Mouse (Mus musculus) embryonic stem cell, embryonic (primary cell): ENCODE data around the gene Abhd5.

Experiments
- CTCF ChIA-PET, 4 experiments: fragments of 300-600 bp in 2 of 4; fragments of 350-600 bp in 2 of 4; sonication (Branson Sonifier 250); formaldehyde crosslinking; loops; one replicate each; lab custom pipeline; 2022; ENCODE audit warnings: inconsistent platforms in 2 of 4; lab: Charles Lee
- POLR2A ChIA-PET, 4 experiments: fragments of 300-600 bp in 2 of 4; fragments of 350-600 bp in 2 of 4; sonication (Branson Sonifier 250); formaldehyde crosslinking; loops; one replicate each; lab custom pipeline; 2022; ENCODE audit warnings: antibody characterized with exemption in 4 of 4, inconsistent platforms in 1 of 4; lab: Charles Lee

Abhd5 gene

DNA sequence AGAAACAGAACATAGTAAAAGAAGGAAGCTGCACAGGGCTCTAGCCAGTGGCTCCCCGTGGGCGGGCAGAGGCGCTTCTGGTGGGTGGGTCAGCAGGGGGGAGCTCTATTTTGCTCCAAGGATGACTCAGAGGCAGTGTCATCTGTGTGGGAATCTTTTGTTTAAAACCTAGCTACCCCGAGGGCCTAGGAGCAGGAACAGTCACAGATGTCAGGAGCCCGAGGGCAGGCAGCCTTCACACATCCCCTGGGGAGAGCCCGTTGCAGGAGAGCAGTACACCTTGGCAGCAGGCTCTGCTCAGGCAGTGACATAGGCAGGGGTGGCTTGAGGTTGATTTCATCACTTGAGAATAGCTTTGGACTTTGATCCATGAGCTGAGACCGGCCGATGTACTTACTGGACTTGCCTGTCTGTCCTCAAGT, 13.9 kb upstream of the Abhd5 start:
- ChIA-PET CTCF (interaction anchor here in 1 of 4 experiments (1.2 kb wide), 1 partner anchor 113 kb away, joined by 4 read pairs; no protein-coding TSS in a partner anchor), POLR2A (interaction anchor here in 1 of 4 experiments (1.1 kb wide), 1 partner anchor 26 kb away, joined by 4 read pairs; no protein-coding TSS in a partner anchor)

DNA sequence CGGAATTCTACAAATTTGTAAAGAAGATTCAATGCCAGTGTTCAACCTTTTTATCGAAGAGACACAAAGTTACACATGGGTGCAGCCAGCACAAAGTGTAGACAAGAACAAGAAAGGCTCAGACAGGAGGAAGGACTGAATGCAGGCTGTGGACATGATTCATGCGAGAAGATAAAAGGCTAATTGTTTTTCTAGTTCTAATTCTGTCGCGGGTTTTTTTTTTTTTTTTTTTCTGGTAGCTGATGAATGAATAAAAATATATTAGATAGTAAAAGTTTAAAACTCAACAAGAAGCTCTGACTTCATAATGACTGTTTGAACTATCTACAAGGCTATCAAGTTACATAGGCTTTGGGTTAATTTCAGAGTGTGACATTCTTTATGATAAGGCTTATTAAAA, 11.4 kb upstream of the Abhd5 start:
- CTCF ChIA-PET, result interaction anchor here in 1 of 4 experiments (0.6 kb wide), 2 partner anchors 270 to 585 kb away, joined by 5 to 9 read pairs; no protein-coding TSS in a partner anchor
- POLR2A ChIA-PET, result no interaction called here

DNA sequence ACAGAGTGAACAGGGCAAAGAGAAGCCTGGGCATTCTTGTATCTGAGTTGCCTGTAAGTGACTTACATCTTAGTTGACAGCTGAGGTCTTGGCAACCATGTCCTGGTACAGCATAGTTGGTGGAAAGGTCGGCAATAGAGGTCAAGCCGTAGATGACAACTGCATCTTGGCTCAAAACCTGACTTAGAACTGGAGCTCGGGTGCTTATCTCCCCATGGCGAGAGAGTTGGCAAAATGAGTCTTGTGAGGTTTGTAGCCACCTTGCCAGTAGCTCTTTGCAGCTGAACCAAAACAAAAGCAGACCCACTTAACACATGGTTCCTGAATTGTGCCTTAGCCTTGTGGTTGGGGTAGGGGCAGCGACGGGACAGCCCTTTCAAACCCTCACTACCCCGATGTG, 8.0 kb upstream of the Abhd5 start:
- CTCF ChIA-PET, result interaction anchor here in 1 of 4 experiments (1.0 kb wide), 1 partner anchor 282 kb away, joined by 4 read pairs; no protein-coding TSS in a partner anchor
- POLR2A ChIA-PET, result interaction anchor here in 1 of 4 experiments (1.0 kb wide), 1 partner anchor 23 kb away, joined by 3 read pairs; no protein-coding TSS in a partner anchor

DNA sequence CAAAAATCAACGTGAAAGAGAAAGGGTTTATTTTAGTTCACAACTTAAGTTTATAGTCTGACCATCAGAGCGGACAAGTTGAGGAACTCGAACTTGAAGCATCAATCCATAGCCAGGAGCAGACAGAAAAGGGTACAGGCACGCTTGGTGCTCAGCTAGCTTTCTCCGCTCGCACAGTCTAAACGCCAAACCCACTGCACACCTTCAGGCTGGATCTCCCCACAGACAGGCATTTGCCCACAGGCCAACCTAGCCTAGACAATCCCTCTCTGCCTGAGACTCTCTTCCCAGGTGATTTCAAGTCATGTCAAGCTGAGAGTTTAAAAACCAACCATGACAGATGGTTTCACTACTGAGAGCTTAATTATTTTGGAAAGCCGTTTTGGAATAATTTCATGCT, 6.8 kb upstream of the Abhd5 start:
- ChIA-PET CTCF (interaction anchor here in 3 of 4 experiments (0.7 to 1.0 kb wide), 3 partner anchors 34 to 281 kb away, joined by 3 to 4 read pairs (median 3); no protein-coding TSS in a partner anchor), POLR2A (no interaction called here)

DNA sequence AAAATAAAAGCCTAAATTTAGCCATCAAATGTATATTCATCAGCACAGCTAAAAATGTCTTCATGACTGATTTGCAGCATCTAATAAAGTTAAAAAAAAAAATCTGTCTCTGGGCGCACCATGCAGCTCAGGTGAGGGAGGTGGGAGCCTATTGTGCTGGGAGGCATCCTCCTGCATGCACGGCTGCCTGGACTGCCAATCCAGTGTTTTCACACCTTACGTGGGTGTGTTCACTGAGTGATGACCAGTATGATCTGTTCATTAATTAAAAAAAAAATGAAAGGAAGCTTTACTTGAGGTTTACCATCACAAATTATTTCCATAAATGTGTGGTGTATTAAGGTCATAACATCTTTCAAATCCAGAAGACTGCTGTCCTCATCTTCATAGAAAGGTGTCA, 6.1 kb upstream of the Abhd5 start:
- POLR2A ChIA-PET, result no interaction called here

DNA sequence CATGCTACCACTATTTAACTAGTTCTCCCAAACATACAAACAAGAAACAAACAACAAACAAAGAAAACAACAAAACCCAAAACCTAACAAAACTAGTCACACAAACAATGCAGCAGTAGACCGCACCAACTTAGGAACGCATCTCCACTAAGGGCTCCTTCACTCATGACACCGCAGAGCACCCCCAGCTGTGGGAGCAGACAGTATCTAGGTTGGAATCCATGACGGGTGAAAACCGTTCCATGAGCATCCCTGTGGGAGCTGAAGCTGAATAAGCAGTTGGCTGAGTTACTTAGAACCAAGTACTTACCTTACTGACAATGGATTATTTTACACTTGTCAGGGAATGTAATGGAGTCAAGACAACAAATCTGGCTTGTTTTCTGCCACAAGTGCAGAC, 5.3 kb upstream of the Abhd5 start:
- CTCF ChIA-PET, result interaction anchor here in 1 of 4 experiments (0.6 kb wide), 1 partner anchor 83 kb away, joined by 3 read pairs; no protein-coding TSS in a partner anchor
- POLR2A ChIA-PET, result interaction anchor here in 1 of 4 experiments (0.5 to 0.6 kb wide), 2 partner anchors 39 to 179 kb away, joined by 3 read pairs; no protein-coding TSS in a partner anchor

More for the DNA sequence above, 6.1 kb upstream of the Abhd5 start:
- CTCF ChIA-PET, result interaction anchor here in 2 of 4 experiments (0.7 to 0.9 kb wide), 2 partner anchors 35 to 140 kb away, joined by 3 read pairs; no protein-coding TSS in a partner anchor

DNA sequence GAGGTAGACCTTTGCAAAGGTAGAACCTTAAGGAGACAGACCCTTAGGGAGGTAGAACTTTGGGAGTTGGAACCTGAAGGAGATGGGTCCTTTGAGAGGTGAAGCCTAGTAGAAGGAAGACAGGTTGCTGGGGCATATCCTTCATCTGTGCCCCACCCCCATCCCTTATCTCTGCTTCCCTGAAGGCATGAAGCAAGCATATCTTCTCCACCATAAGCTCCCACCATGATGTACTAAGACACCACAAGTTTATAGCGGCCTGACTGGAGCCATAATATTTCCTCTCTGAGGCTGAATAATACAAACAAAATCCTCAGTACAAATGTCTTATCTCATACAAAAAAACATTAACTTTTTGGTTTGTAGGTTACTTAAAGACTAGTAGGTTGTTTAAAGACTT, 3.5 kb upstream of the Abhd5 start:
- POLR2A ChIA-PET, result no interaction called here
- CTCF ChIA-PET, result no interaction called here

DNA sequence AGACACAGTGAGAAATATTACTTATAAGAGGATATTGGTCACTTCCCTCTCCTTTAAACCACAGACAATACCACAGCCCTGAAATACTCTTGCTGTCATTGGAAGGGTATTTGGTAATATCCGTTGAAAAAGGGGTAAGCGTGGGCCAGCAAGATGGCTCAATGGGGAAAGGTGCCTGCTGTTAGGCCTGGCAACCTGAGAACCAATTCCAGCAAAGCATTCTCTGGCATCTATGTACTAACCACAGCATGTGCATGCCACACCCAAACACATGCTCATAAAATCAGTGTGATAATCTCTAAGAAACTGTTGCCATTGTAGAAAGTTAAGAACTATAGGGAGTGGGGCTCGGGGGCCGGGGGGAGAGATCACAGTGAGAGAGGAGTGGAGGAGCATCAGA, 2.1 kb upstream of the Abhd5 start:
- POLR2A ChIA-PET, result no interaction called here
- CTCF ChIA-PET, result no interaction called here

DNA sequence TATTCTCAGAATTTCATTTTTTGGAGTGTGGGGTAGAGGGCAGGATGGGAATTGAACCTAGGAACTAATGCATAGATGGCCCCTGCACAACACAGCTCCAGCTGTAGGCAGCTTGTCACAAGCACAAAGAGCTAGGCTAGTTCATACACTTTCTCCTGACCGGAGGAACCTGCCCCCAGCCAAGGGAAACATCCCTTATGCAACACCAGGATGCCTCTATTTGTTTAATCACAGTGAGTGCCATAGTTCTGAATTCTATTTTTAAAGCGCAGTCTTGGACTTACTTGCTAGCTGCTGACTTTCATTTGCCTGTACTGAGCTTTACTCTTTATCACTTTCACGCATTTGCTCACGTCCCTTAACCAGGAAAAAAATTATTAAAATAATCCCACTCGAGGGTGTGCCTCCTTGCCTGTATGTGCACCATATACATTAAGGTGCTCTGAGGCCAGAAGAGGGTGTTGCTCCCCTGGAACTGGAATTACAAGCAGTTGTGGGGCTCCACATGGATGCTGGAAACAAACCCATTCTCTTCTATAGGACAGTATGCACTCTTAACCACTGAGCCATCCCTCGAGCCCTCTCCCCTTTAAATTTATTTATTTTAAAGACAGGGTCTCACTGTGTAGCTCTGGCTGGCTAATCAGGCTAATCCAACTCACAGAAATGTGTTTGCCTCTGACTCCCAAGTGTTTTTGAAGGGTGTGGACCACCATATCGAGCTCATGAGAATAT, 845 bp upstream of the Abhd5 start:
- POLR2A ChIA-PET, result interaction anchor here in 2 of 4 experiments (0.6 to 0.7 kb wide), 3 partner anchors 12 to 522 kb away, joined by 3 to 4 read pairs (median 3); no protein-coding TSS in a partner anchor
- CTCF ChIA-PET, result interaction anchor here in 2 of 4 experiments (0.6 kb wide), 2 partner anchors 70 to 521 kb away, joined by 3 to 9 read pairs; no protein-coding TSS in a partner anchor

DNA sequence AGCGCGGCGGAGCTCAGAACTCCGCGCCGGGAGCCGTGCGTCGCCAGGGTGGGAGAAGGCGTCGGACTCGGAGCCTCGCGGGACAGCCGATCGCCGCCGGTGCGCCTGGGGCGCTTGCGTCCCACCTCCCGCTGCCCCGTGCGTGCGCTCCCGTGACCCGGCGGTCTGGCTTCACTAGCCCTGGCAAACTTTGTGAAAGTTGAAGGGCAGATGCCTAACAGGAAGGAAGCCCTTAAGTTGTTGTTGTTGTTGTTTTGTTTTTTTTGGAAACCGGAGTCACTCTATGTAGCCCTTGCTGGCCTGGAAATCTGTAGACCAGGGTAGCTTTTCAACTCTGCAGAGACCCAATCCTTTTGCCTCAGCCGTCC, 601 bp downstream of the Abhd5 start:
- POLR2A ChIA-PET, result interaction anchor here in 2 of 4 experiments (0.5 to 1.9 kb wide), 2 partner anchors 58 to 254 kb away, joined by 3 to 4 read pairs; partner anchors contain the start of gene Ano10 (in 1 of the 2)

DNA sequence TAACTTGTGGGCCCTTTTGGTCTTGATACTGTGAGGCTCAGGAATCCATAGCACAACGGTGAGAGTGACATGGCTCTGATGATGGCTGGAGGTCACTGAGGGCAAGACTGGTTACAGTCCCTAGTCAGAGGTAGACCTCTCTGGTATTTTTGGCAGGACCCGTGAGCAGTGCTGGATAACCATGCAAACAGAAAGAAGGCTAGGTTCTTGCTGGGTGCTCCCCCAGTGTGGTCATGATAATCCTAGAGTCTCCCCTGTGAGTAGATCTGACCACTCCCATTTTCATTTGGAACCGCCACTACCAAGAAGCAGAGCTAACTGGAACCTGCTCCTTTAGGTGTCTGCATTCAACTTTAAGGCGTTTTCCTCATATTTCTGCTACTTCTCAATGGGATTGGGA, 1.5 kb downstream of the Abhd5 start:
- POLR2A ChIA-PET, result interaction anchor here in 1 of 4 experiments (1.9 kb wide), 1 partner anchor 58 kb away, joined by 4 read pairs; the partner anchor contains the start of gene Ano10
- CTCF ChIA-PET, result interaction anchor here in 1 of 4 experiments (0.6 kb wide), 1 partner anchor 253 kb away, joined by 3 read pairs; no protein-coding TSS in a partner anchor

More for the DNA sequence above, 601 bp downstream of the Abhd5 start:
- CTCF ChIA-PET, result no interaction called here

DNA sequence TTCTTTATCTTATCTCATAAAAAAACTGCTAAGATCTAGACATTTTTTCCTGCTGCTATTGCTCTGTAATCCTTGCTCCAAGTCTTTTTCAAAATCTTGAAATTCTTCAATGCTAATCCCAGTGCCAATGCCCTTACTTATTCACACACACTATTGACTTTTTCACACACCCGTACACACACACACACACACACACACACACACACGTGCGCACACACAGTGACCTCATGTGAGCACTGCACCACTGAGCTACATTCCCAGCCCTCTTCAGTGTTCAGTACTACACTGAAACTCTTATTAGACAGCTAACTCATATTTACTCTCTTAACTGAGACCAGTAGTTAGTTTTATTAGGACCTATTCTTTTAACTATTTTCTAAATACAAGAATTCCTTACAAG, 2.8 kb downstream of the Abhd5 start:
- ChIA-PET POLR2A (no interaction called here), CTCF (interaction anchor here in 1 of 4 experiments (0.6 kb wide), 1 partner anchor 490 kb away, joined by 4 read pairs; no protein-coding TSS in a partner anchor)

DNA sequence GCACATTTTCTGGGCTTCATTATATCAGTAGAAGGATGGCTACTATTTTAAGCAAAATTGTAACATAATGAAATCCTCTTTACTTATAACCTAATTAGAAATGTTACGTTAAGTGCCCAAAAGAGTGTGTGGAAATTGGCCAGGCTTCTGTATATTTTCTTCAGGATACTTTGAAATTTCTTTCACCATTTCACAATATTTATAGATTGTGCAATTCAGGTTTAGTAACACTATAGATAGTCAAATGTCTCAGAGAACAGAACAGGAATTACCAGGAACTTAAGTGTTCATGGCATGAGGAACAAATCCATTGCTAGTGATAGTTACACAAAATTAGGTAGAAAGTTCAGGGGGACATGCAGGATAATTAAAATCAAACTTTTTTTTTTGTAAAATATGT, 5.7 kb downstream of the Abhd5 start:
- CTCF ChIA-PET, result no interaction called here
- POLR2A ChIA-PET, result no interaction called here

DNA sequence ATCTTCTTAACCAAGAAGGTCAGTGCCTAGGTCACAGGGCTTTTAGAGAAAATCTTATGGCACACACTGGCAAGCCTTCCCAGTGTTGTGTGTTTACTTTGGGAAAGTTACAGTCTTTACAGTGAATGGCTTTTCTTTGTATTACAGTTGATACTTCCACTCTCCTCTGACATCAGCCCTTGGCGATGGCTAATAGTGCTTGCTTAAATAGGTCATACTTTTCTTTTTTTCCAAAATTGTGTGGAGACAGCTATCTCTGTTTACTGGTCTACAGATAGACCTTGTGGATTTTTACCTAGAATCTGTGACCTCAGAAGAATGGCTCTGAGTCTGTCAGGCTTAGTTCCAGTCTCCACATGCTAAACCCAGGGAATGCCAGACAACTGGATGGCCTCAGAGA, 6.2 kb downstream of the Abhd5 start:
- ChIA-PET CTCF (no interaction called here), POLR2A (no interaction called here)

DNA sequence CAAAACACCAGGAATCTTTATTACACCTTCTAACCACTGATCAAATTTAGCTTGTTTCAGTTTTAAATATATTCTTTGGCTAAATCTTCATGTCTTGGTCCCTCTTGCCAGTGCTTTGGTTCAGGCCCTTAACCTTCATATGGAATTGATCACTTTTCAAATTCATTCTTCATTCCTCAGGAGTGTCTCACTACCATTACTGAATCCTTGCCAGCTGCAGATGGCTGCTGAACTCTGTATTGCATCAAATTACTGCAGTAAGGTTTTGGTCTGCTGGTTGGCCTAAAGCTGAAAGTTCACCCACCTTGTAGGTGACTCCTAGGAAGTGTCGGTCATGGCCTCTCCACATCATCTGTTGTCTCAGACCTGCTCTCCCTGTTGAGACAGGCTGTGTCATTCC, 12.8 kb downstream of the Abhd5 start:
- CTCF ChIA-PET, result interaction anchor here in 1 of 4 experiments (0.6 kb wide), 1 partner anchor 119 kb away, joined by 3 read pairs; no protein-coding TSS in a partner anchor

DNA sequence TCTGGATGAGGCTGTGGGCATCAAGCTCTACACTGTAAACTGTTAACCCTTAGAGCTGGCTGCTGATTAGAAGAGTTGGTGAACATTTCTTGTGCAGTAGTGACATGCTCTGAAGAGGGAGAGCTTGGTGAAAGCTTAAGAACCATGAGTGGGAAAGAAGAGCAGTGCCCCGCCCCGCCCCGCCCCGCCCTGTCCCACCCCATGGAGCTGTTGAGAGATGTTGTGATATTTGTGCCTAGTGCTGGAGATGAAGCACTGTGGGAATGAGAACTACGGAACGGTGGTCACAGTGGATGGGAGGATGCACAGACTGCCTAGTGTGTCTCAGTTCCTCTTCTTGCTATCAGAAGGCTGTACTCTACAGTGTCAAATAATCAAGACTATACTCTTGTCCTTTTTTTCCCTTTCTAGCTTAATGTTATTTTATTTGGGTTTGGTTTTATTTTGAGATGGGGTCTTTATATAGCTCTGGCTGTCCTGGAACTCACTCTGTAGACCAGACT, 18.9 kb downstream of the Abhd5 start:
- POLR2A ChIA-PET, result no interaction called here
- CTCF ChIA-PET, result interaction anchor here in 1 of 4 experiments (0.5 kb wide), 1 partner anchor 59 kb away, joined by 4 read pairs; no protein-coding TSS in a partner anchor

More for the DNA sequence above, 12.8 kb downstream of the Abhd5 start:
- POLR2A ChIA-PET, result no interaction called here

DNA sequence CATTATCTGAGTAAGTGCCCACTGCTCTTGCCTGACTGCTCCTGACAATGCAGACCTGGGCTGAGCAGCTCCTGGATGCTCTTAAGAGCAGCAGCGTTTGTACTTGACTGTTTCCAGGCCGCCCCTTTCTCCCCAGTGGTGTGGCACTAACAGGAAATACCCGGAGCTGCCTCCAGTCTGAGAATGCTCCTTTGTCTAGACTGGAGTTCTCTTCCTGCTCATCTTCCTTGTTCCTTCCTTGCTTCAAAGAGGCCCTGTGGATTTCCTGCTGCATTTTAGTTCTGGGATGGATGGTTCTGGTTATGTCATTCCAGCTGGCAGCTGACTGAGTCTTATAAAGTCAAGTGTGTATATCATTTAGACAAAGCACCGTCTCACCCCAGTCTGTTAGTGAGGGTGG, 21.1 kb downstream of the Abhd5 start:
- CTCF ChIA-PET, result no interaction called here

DNA sequence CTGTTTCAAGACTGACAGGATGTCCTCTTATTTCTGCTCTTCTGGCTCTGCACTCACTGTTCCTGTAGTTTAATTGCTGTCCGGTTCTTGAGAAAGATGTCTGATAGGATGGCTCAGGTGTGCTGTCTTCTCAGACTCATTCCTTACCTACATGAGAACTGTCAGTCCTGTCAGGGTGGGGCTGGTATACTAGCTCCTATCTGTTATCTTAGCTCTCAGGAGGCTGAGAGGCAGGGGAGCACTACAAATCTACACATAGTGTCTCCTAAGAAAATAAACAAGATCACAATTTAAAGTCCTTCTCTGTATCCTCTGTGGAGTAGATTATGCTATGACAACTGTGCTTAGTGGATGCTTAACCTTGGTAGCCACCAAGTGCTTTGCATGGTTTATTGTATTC, 21.6 kb downstream of the Abhd5 start:
- POLR2A ChIA-PET, result interaction anchor here in 1 of 4 experiments (0.6 to 0.7 kb wide), 2 partner anchors 54 to 70 kb away, joined by 3 to 7 read pairs; no protein-coding TSS in a partner anchor
- CTCF ChIA-PET, result interaction anchor here in 1 of 4 experiments (0.6 kb wide), 1 partner anchor 255 kb away, joined by 3 read pairs; no protein-coding TSS in a partner anchor

More for the DNA sequence above, 21.1 kb downstream of the Abhd5 start:
- POLR2A ChIA-PET, result interaction anchor here in 1 of 4 experiments (0.7 kb wide), 1 partner anchor 54 kb away, joined by 3 read pairs; no protein-coding TSS in a partner anchor

DNA sequence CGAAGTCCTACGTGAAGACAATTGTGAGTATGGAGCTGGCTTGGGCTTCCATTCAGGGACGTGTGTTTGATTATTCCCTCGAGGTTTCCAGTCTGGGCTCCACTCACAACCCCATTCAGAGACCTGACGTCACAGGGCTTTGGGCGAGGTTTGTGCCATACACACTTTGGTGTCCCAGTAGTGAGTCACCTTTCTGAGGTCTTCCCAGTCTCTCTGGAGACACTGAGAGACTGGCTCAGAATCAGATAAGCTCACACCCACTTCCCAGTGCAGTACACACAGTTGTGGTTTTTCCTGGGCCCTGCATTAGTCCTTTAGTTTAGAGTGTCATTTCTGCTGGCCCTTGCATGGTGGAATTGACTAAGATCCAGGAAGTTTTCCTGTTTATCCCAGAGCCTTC, 27.6 kb downstream of the Abhd5 start:
- CTCF ChIA-PET, result no interaction called here
- POLR2A ChIA-PET, result no interaction called here
